Mouse (Mus musculus) lung, embryonic 16.5 days (tissue): ENCODE measurements around the gene Pyurf. TPM values are rescaled to one million over a fixed set of nuclear protein-coding genes. Genes with fewer than 3 reads are reported as not detected.

Experiments
- ATAC-seq: fragments of 200-750 bp; cut with Nextera tagmentation; 2 replicates; pipeline ENCODE4 v1.8.0; 2017; ENCODE audit warnings: low read depth, mild to moderate bottlenecking, moderate library complexity
- H3K27ac ChIP-seq: fragments of 300-500 bp; sonication (generic); 2 replicates; pipeline ENCODE4 v1.5.1; 2014; ENCODE audit warnings: mild to moderate bottlenecking, control low read depth, low read length
- H3K27me3 ChIP-seq: fragments of 300-500 bp; sonication (generic); 2 replicates; pipeline ENCODE4 v1.6.1; 2014; ENCODE audit warnings: low read depth, low read length, mixed read lengths; ENCODE audit not compliant: control insufficient read depth, insufficient read depth
- H3K36me3 ChIP-seq: fragments of 300-500 bp; sonication (generic); 2 replicates; pipeline ENCODE4 v1.6.1; 2014; ENCODE audit warnings: low read length; ENCODE audit not compliant: control insufficient read depth, insufficient read depth
- H3K4me1 ChIP-seq: fragments of 300-500 bp; sonication (generic); replicated peaks from 2 replicates; pipeline ENCODE4 v1.6.1; 2014; ENCODE audit warnings: low read length, mixed read lengths; ENCODE audit not compliant: control insufficient read depth, insufficient read depth
- H3K4me2 ChIP-seq: fragments of 300-500 bp; sonication (generic); 2 replicates; pipeline ENCODE4 v1.6.1; 2014; ENCODE audit warnings: low read depth, low read length, control low read depth
- H3K4me3 ChIP-seq: fragments of 300-500 bp; sonication (generic); 2 replicates; pipeline ENCODE4 v1.5.1; 2014; ENCODE audit warnings: mild to moderate bottlenecking, low read length, control low read depth
- H3K9ac ChIP-seq: fragments of 300-500 bp; sonication (generic); 2 replicates; pipeline ENCODE4 v1.6.1; 2014; ENCODE audit warnings: low read length, control low read depth
- H3K9me3 ChIP-seq: fragments of 300-500 bp; sonication (generic); 2 replicates; pipeline ENCODE4 v1.6.1; 2016; ENCODE audit warnings: low read length; ENCODE audit not compliant: control insufficient read depth
- WGBS: fragments of 180-500 bp; shearing (Covaris S2); extraction: QIAGEN DNeasy Blood & Tissue Kit; methylation state at CpG from one replicate; pipeline ENCODE4 v1.1.7; 2014; 5-methylcytosine and 5-hydroxymethylcytosine counted together
- polyA plus RNA-seq: library from polyadenylated mRNA; unstranded; fragments of >200 nt; fragmentation: Nextera tagmentation; extraction: Ambion mirVana; gene quantifications from 2 replicates; pipeline ENCODE4 v1.2.1, GENCODE M21; 2015

The Pyurf gene
- polyA plus RNA-seq = 15.2 and 15.3 TPM in 2 replicates

DNA sequence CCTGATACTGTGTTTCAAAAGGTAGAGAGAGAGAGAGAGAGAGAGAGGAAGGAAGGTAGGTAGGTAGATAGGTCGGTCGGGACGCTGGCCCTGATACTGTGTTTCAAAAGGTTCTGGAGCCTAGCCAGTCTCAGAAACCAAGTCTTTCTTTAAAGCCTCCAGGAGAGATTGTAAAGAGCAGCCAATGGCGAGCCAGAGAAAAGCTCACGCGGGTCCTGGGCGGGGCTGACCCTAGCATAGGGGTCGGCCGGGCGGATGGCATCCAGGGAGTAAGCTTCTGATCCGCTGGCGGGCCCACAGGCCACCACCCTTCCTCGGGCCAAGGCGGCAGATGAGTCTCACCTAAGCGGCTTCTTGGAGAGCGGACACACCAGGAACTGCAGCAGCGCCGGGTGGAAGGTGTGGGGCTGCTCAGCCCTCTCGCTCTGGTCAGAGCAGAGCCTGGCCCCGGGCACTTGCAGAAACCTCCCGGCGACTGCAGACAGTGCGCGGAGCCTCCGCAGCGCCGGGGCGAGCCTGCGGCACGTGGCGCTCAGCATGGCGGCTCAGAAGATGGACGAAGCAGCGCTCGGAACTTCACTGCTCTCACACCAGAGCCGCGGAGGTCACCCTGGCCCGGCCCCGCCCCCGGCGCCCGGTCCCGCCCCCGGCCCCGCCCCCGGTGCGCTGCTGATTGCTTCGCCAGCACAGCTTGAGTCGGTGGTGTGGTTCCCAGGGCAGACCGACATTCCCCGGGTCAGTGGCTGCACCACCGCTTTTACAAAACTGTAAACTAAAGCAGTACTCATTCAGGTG, at the start of gene Pyurf:
Gene Pyurf, minus strand, starts transcription at position 612 of the 795 bp plus-strand sequence.
- ATAC-seq = peak; percentile 99
- WGBS = 1% methylated on average over 42 of the region's 52 CpGs
- Histone ChIP-seq H3K4me3 (peak within 1 kb of the TSS; percentile 87), H3K9me3 (no peaks in the 10 kb centered on the region), H3K4me2 (peak within 1 kb of the TSS; percentile 75), H3K9ac (peak within 1 kb of the TSS; percentile 87), H3K27me3 (no peaks in the 10 kb centered on the region), H3K4me1 (peaks cover 4% of the 10 kb centered on the region), H3K27ac (peak within 1 kb of the TSS; percentile 98), H3K36me3 (peaks cover 21% of the 10 kb centered on the region)

- no peak for ATAC-seq
- H3K9ac ChIP-seq = no peak overlapping the region
Measured at GRCm38 (mm10) chr6:57721347-57721746, 29.5 kb upstream of the Pyurf start.

GRCm38 (mm10) chr6:57711726-57712125, 19.8 kb upstream of the Pyurf start:
- Histone ChIP-seq H3K27me3 (no peaks in the 10 kb centered on the region), H3K27ac (no peak overlapping the region), H3K4me3 (no peak overlapping the region), H3K4me1 (no peaks in the 10 kb centered on the region), H3K36me3 (no peaks in the 10 kb centered on the region), H3K9ac (no peak overlapping the region), H3K4me2 (no peak overlapping the region), H3K9me3 (no peaks in the 10 kb centered on the region)
- no peak for ATAC-seq
- 10% methylated on average over 1 of the region's 1 CpGs for WGBS

More at GRCm38 (mm10) chr6:57721347-57721746, 29.5 kb upstream of the Pyurf start:
- H3K27me3 ChIP-seq = no peaks in the 10 kb centered on the region
- 87% methylated on average over 1 of the region's 1 CpGs for WGBS
- no peak overlapping the region for H3K4me2 ChIP-seq
- no peaks in the 10 kb centered on the region for H3K4me1 ChIP-seq
- H3K4me3 ChIP-seq = no peak overlapping the region
- no peaks in the 10 kb centered on the region for H3K9me3 ChIP-seq
- peaks cover 5% of the 10 kb centered on the region; the same call in 1 of the 2 replicates for H3K36me3 ChIP-seq
- no peak overlapping the region for H3K27ac ChIP-seq

DNA sequence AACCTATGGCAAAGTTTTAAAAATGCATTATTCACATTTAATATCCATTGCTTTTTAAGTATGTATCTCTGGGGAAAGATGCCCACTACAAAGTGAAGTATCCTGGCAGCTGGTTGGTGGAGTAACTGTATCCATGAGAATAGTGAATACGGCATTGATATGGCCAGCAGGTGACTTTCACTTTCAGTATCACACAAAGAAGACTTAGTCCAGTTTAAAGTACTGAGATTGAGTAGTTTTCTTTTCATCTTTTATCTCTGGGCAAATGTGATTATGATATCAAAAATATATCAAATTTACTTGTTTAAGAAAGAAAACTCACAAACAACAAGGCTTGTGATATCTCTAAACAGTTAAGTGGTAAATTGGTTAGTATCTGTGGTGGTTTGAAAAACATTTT, 14.8 kb upstream of the Pyurf start:
- Histone ChIP-seq H3K27me3 (no peaks in the 10 kb centered on the region), H3K27ac (no peak overlapping the region), H3K36me3 (no peaks in the 10 kb centered on the region), H3K9me3 (no peaks in the 10 kb centered on the region), H3K9ac (no peak overlapping the region), H3K4me1 (peaks cover 4% of the 10 kb centered on the region; the same call in 1 of the 2 replicates), H3K4me3 (no peak overlapping the region), H3K4me2 (no peak overlapping the region)
- 89% methylated on average over 1 of the region's 1 CpGs for WGBS
- ATAC-seq = no peak

GRCm38 (mm10) chr6:57703703-57704102, 11.8 kb upstream of the Pyurf start:
- no peaks in the 10 kb centered on the region for H3K27me3 ChIP-seq
- peak; percentile 30 for ATAC-seq
- no peaks in the 10 kb centered on the region for H3K36me3 ChIP-seq
- peak overlapping the region; percentile 81 for H3K4me2 ChIP-seq
- H3K9ac ChIP-seq = peak overlapping the region; percentile 87
- peak overlapping the region; percentile 98 for H3K27ac ChIP-seq
- H3K4me3 ChIP-seq = peak overlapping the region; percentile 71
- H3K9me3 ChIP-seq = no peaks in the 10 kb centered on the region
- WGBS = 13% methylated on average over 2 of the region's 2 CpGs
- H3K4me1 ChIP-seq = peaks cover 4% of the 10 kb centered on the region; the same call in 1 of the 2 replicates

DNA sequence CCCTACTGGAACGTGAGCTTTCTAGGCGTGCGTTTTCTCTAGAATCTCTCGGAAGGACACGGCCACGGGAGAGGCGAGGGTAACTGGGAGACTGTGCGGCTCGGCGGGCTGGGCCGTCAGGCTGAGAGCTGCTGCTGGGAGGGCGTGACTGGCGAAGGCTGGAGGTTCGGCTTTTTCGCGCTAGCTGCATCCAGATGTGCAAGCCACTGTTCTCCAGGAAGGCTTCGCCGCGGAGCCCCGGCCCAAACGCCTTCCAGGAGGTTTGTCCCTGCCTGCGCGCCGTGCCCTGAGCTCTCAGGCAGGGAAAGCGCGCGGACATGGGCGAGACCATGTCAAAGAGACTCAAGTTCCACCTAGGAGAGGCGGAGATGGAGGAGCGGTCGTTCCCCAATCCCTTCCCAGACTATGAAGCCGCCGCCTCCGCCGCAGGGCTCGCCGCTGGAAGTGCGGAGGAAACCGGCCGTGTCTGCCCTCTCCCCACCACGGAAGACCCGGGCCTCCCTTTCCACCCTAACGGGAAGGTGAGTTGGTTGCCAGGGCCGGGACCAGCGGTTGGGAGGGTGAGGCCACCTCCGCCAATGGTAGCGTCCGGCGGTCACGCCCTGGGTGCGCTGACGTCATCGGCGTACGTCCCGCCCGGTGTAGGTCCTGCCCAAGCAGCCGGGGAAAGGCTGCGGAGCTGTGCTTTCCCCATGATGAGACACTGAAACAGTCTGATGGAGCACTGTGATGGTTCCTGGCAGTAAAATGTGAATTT, 11.0 kb upstream of the Pyurf start:
- ATAC-seq = peak; percentile 100
- WGBS = under 1% methylated on average over 57 of the region's 59 CpGs
- peak overlapping the region; percentile 81 for H3K4me2 ChIP-seq
- H3K9me3 ChIP-seq = no peaks in the 10 kb centered on the region
- peak overlapping the region; percentile 71 for H3K4me3 ChIP-seq
- peaks cover 4% of the 10 kb centered on the region; the same call in 1 of the 2 replicates for H3K4me1 ChIP-seq
- no peaks in the 10 kb centered on the region for H3K36me3 ChIP-seq
- H3K27ac ChIP-seq = peak overlapping the region; percentile 98
- H3K27me3 ChIP-seq = no peaks in the 10 kb centered on the region
- H3K9ac ChIP-seq = peak overlapping the region; percentile 87

DNA sequence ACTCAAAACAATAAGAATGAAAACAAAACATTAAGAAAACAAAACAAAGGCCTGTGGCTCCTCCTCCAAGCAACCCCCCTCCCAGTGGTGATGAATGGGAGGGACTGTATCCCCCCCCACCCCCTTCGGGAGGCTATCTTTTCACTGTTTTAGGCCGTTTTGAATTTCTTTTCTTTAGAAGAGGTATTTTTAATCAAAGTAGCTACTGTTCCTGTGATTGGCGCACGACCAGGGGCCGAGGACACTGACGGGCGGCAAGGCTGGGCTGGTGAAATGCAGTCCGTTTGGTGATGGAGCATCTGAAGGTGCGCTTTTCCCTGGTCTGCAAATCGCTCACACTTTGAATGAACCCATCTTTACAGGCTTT, 10.5 kb upstream of the Pyurf start, which contains the start of gene Lancl2:
Gene Lancl2, plus strand, starts transcription at position 165 of the 367 bp plus-strand sequence.
- H3K36me3 ChIP-seq = no peaks in the 10 kb centered on the region
- H3K9ac ChIP-seq = peak within 1 kb of the TSS; percentile 87
- peak; percentile 7; the same call in 1 of the 2 replicates for ATAC-seq
- peak within 1 kb of the TSS; percentile 81 for H3K4me2 ChIP-seq
- no peaks in the 10 kb centered on the region for H3K9me3 ChIP-seq
- peak within 1 kb of the TSS; percentile 98 for H3K27ac ChIP-seq
- peak within 1 kb of the TSS; percentile 71 for H3K4me3 ChIP-seq
- H3K4me1 ChIP-seq = peaks cover 4% of the 10 kb centered on the region; the same call in 1 of the 2 replicates
- WGBS = under 1% methylated on average over 10 of the region's 10 CpGs
- H3K27me3 ChIP-seq = no peaks in the 10 kb centered on the region

DNA sequence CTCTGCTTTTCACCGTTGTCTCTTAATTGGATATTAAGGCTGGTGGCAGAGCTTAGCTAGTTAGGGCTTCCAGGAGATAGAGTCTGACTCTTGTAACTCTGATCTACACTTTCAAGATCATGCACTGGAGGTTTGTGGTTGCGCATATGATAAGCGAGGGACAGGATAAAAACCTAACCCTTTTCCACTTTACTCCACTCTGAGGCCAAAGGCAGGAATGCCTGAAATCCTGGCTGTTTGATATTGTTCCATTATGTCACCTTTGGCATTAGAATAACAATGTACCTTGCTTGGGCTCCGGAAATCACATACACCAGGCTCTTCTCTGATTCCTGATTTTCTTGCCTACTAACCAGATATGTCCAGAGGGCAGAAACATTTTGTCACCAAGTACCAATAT, 9.8 kb upstream of the Pyurf start:
- H3K4me3 ChIP-seq = no peak overlapping the region
- H3K9me3 ChIP-seq = no peaks in the 10 kb centered on the region
- 67% methylated on average over 4 of the region's 4 CpGs for WGBS
- no peaks in the 10 kb centered on the region for H3K36me3 ChIP-seq
- H3K4me1 ChIP-seq = peaks cover 4% of the 10 kb centered on the region; the same call in 1 of the 2 replicates
- no peaks in the 10 kb centered on the region for H3K27me3 ChIP-seq
- no peak overlapping the region for H3K9ac ChIP-seq
- no peak for ATAC-seq
- peak overlapping the region; percentile 81 for H3K4me2 ChIP-seq
- no peak overlapping the region for H3K27ac ChIP-seq

GRCm38 (mm10) chr6:57693116-57693515, 1.2 kb upstream of the Pyurf start:
- Histone ChIP-seq H3K4me3 (no peak overlapping the region), H3K27ac (no peak overlapping the region), H3K4me1 (peaks cover 4% of the 10 kb centered on the region), H3K9me3 (no peaks in the 10 kb centered on the region), H3K36me3 (peaks cover 13% of the 10 kb centered on the region), H3K4me2 (no peak overlapping the region), H3K27me3 (no peaks in the 10 kb centered on the region), H3K9ac (no peak overlapping the region)
- no peak for ATAC-seq
- 77% methylated on average over 3 of the region's 3 CpGs for WGBS
